Mouse (Mus musculus) MEL (cell line): ENCODE measurements around the gene Osbpl3. TPM values are rescaled to one million over a fixed set of nuclear protein-coding genes. Genes with fewer than 3 reads are reported as not detected.

Experiments used
- DNase-seq: peaks from one replicate; pipeline ENCODE4 v3.0.0; 2011; ENCODE audit warnings: low read depth, low spot score
- H3K27ac ChIP-seq: 2 replicates; pipeline ENCODE4 v1.5.1; 2012; ENCODE audit warnings: low read depth, mild to moderate bottlenecking, control low read depth, low read length, moderate library complexity; ENCODE audit not compliant: control insufficient read depth
- H3K27me3 ChIP-seq, 2 experiments: fragments of 150-350 bp in 1 of 2; sonication (generic) in 1 of 2; 2 replicates each; pipeline ENCODE4 v1.6.1; 2012; ENCODE audit warnings: low read length in 2 of 2, mild to moderate bottlenecking in 2 of 2, improper control_type of control experiment in 1 of 2, moderate library complexity in 1 of 2; ENCODE audit not compliant: insufficient read depth in 2 of 2, control insufficient read depth in 1 of 2
- H3K36me3 ChIP-seq, 2 experiments: 2 replicates each; pipeline ENCODE4 v1.6.1; 2012 to 2014; ENCODE audit warnings: low read length in 2 of 2, improper control_type of control experiment in 1 of 2, inconsistent platforms in 1 of 2, mild to moderate bottlenecking in 1 of 2; ENCODE audit not compliant: insufficient read depth in 2 of 2, control insufficient read depth in 1 of 2
- H3K4me1 ChIP-seq, 2 experiments: fragments of 150-350 bp in 1 of 2; sonication (generic) in 1 of 2; 2 replicates each; pipeline ENCODE4 v1.6.1; 2012; ENCODE audit warnings: low read length in 2 of 2, improper control_type of control experiment in 1 of 2, mild to moderate bottlenecking in 1 of 2; ENCODE audit not compliant: insufficient read depth in 2 of 2, control insufficient read depth in 1 of 2
- H3K4me3 ChIP-seq, 2 experiments: fragments of 150-350 bp in 1 of 2; sonication (generic) in 1 of 2; 2 replicates each; pipeline ENCODE4 v1.5.1; 2012; ENCODE audit warnings: low read depth in 2 of 2, low read length in 2 of 2, mild to moderate bottlenecking in 2 of 2, moderate library complexity in 2 of 2, control low read depth in 1 of 2, improper control_type of control experiment in 1 of 2; ENCODE audit not compliant: control insufficient read depth in 1 of 2, insufficient read depth in 1 of 2
- H3K79me2 ChIP-seq: 2 replicates; pipeline ENCODE4 v1.6.1; 2012; ENCODE audit warnings: mild to moderate bottlenecking, low read length, moderate library complexity; ENCODE audit not compliant: control insufficient read depth, poor library complexity, insufficient read depth
- H3K9ac ChIP-seq: 2 replicates; pipeline ENCODE4 v1.6.1; 2012; ENCODE audit warnings: low read depth, mild to moderate bottlenecking, control low read depth, low read length, moderate library complexity; ENCODE audit not compliant: control insufficient read depth, poor library complexity, severe bottlenecking
- H3K9me3 ChIP-seq: fragments of 150-350 bp; sonication (generic); replicated peaks from 2 replicates; pipeline ENCODE4 v1.6.1; 2012; ENCODE audit warnings: mild to moderate bottlenecking, low read length, improper control_type of control experiment, moderate library complexity; ENCODE audit not compliant: insufficient read depth
- BHLHE40 ChIP-seq: IDR thresholded peaks from 2 replicates; pipeline ENCODE4 v1.6.1; 2012; ENCODE audit warnings: low read depth, mild to moderate bottlenecking, inconsistent platforms, low read length, improper control_type of control experiment, borderline replicate concordance
- CHD1 ChIP-seq: IDR thresholded peaks from 2 replicates; pipeline ENCODE4 v1.6.1; 2012; ENCODE audit warnings: low read depth, mild to moderate bottlenecking, inconsistent platforms, low read length, improper control_type of control experiment
- CTCF ChIP-seq, 3 experiments: IDR thresholded peaks in 2 of 3; conservative IDR thresholded peaks in 1 of 3; 2 replicates each; pipeline ENCODE4 v1.5.1; 2011 to 2012; ENCODE audit warnings: low read length in 3 of 3, low read depth in 2 of 3, mild to moderate bottlenecking in 2 of 3, improper control_type of control experiment in 1 of 3, inconsistent platforms in 1 of 3, mixed read lengths in 1 of 3, moderate library complexity in 1 of 3; ENCODE audit not compliant: control insufficient read depth in 1 of 3, insufficient read depth in 1 of 3, poor library complexity in 1 of 3, severe bottlenecking in 1 of 3
- ELF1 ChIP-seq: IDR thresholded peaks from 2 replicates; pipeline ENCODE4 v1.6.1; 2014; ENCODE audit warnings: low read depth, mild to moderate bottlenecking, inconsistent platforms, low read length, improper control_type of control experiment, moderate library complexity
- GABPA ChIP-seq: IDR thresholded peaks from 2 replicates; pipeline ENCODE4 v1.6.1; 2012; ENCODE audit warnings: low read depth, mild to moderate bottlenecking, inconsistent platforms, low read length, improper control_type of control experiment, moderate library complexity
- HCFC1 ChIP-seq: IDR thresholded peaks from 2 replicates; pipeline ENCODE4 v1.6.1; 2012; ENCODE audit warnings: low read depth, mild to moderate bottlenecking, inconsistent platforms, low read length, improper control_type of control experiment, moderate library complexity
- JUND ChIP-seq: IDR thresholded peaks from 2 replicates; pipeline ENCODE4 v1.6.1; 2011; ENCODE audit warnings: low read depth, mild to moderate bottlenecking, improper control_type of control experiment, low read length
- KAT2A ChIP-seq: conservative IDR thresholded peaks from 2 replicates; pipeline ENCODE4 v1.6.1; 2012; ENCODE audit warnings: low read depth, low read length, improper control_type of control experiment, inconsistent platforms
- MAFK ChIP-seq: IDR thresholded peaks from 2 replicates; pipeline ENCODE4 v1.6.1; 2011; ENCODE audit warnings: low read depth, mild to moderate bottlenecking, low read length, improper control_type of control experiment, borderline replicate concordance
- MAX ChIP-seq: IDR thresholded peaks from 2 replicates; pipeline ENCODE4 v1.6.1; 2011; ENCODE audit warnings: low read length, improper control_type of control experiment
- MEF2A ChIP-seq: IDR thresholded peaks from 2 replicates; pipeline ENCODE4 v1.6.1; 2014; ENCODE audit warnings: low read depth, mild to moderate bottlenecking, inconsistent platforms, low read length, improper control_type of control experiment; ENCODE audit not compliant: poor library complexity, insufficient replicate concordance, severe bottlenecking; ENCODE audit errors: extremely low read depth
- MXI1 ChIP-seq: IDR thresholded peaks from 2 replicates; pipeline ENCODE4 v1.6.1; 2011; ENCODE audit warnings: mild to moderate bottlenecking, low read depth, low read length, improper control_type of control experiment
- MYC ChIP-seq: IDR thresholded peaks from 2 replicates; pipeline ENCODE4 v1.6.1; 2011; ENCODE audit warnings: low read depth, mild to moderate bottlenecking, low read length, improper control_type of control experiment, moderate library complexity
- NELFE ChIP-seq: IDR thresholded peaks from 2 replicates; pipeline ENCODE4 v1.6.1; 2011; ENCODE audit warnings: low read depth, low read length, improper control_type of control experiment
- NRF1 ChIP-seq: IDR thresholded peaks from 2 replicates; pipeline ENCODE4 v1.6.1; 2014; ENCODE audit warnings: low read depth, mild to moderate bottlenecking, inconsistent platforms, low read length, improper control_type of control experiment, moderate library complexity; ENCODE audit not compliant: poor library complexity, insufficient read depth, severe bottlenecking
- POLR2AphosphoS2 ChIP-seq: IDR thresholded peaks from 2 replicates; pipeline ENCODE4 v1.6.1; 2011; ENCODE audit warnings: low read length, improper control_type of control experiment
- POLR2AphosphoS5 ChIP-seq: IDR thresholded peaks from 2 replicates; pipeline ENCODE4 v1.6.1; 2012; ENCODE audit warnings: low read depth, borderline replicate concordance, mild to moderate bottlenecking, inconsistent platforms, low read length, moderate library complexity, mixed read lengths
- RCOR1 ChIP-seq: IDR thresholded peaks from 2 replicates; pipeline ENCODE4 v1.6.1; 2012; ENCODE audit warnings: low read depth, mild to moderate bottlenecking, inconsistent platforms, low read length, improper control_type of control experiment
- SIN3A ChIP-seq: IDR thresholded peaks from 2 replicates; pipeline ENCODE4 v1.6.1; 2012; ENCODE audit warnings: low read length, improper control_type of control experiment, inconsistent platforms
- SMC3 ChIP-seq: IDR thresholded peaks from 2 replicates; pipeline ENCODE4 v1.6.1; 2011; ENCODE audit warnings: low read depth, low read length, improper control_type of control experiment
- TBP ChIP-seq: IDR thresholded peaks from 2 replicates; pipeline ENCODE4 v1.8.0; 2011; ENCODE audit warnings: low read depth, low read length, improper control_type of control experiment
- USF2 ChIP-seq, 2 experiments: IDR thresholded peaks; 2 replicates each; pipeline ENCODE4 v1.6.1; 2011 to 2012; ENCODE audit warnings: improper control_type of control experiment in 2 of 2, low read length in 2 of 2, borderline replicate concordance in 1 of 2, inconsistent platforms in 1 of 2, low read depth in 1 of 2, mild to moderate bottlenecking in 1 of 2; ENCODE audit not compliant: insufficient read depth in 1 of 2
- ZC3H11A ChIP-seq: IDR thresholded peaks from 2 replicates; pipeline ENCODE4 v1.6.1; 2012; ENCODE audit warnings: low read depth, mild to moderate bottlenecking, inconsistent platforms, low read length, improper control_type of control experiment
- ZKSCAN1 ChIP-seq: IDR thresholded peaks from 2 replicates; pipeline ENCODE4 v1.6.1; 2012; ENCODE audit warnings: low read depth, mild to moderate bottlenecking, inconsistent platforms, low read length, improper control_type of control experiment, moderate library complexity
- ZMIZ1 ChIP-seq: IDR thresholded peaks from 2 replicates; pipeline ENCODE4 v1.6.1; 2012; ENCODE audit warnings: low read depth, mild to moderate bottlenecking, inconsistent platforms, low read length, improper control_type of control experiment, moderate library complexity
- polyA plus RNA-seq, 2 experiments: library from polyadenylated mRNA; stranded (reverse) in 1 of 2; unstranded in 1 of 2; fragments of >175 nt in 1 of 2; fragments of >200 nt in 1 of 2; gene quantifications; 2 replicates each; pipeline versions ENCODE4 v1.2.1 to v1.2.4; 2012; ENCODE audit warnings: low replicate concordance in 2 of 2, low read depth in 1 of 2; ENCODE audit not compliant: insufficient read length in 2 of 2, insufficient read depth in 1 of 2, missing spikeins in 1 of 2
- total RNA-seq: library from RNA; depleted of rRNA; stranded (reverse); fragments of 300-350 nt; gene quantifications from 2 replicates; pipeline ENCODE4 v1.2.3, GENCODE M21; 2012

Osbpl3 gene
- total and polyA plus RNA-seq, 3 experiments: 4.9 to 5.6 TPM; not detected in 1

GRCm38 (mm10) chr6:50503779-50504178 is 47.8 kb upstream of the Osbpl3 start:
- DNase-seq: no peak
- Histone ChIP-seq H3K9ac (no peak overlapping the region), H3K4me3 (no peak overlapping the region)

GRCm38 (mm10) chr6:50503031-50503430 is 47.0 kb upstream of the Osbpl3 start:
- Histone ChIP-seq H3K9me3 (no peaks in the 10 kb centered on the region), H3K27me3 (peaks cover 0 to 5% of the 10 kb centered on the region in 2 experiments; a peak in 2 of 4 replicates), H3K27ac (no peak overlapping the region), H3K79me2 (no peaks in the 10 kb centered on the region), H3K36me3 (peaks cover 0 to 9% of the 10 kb centered on the region in 2 experiments; a peak in 2 of 4 replicates), H3K4me3 (no peak overlapping the region), H3K4me1 (peaks cover 0 to 3% of the 10 kb centered on the region in 2 experiments; a peak in 1 of 4 replicates), H3K9ac (no peak overlapping the region)
- DNase-seq: no peak
- TF ChIP-seq POLR2AphosphoS2: no peak

More at GRCm38 (mm10) chr6:50503779-50504178, 47.8 kb upstream of the Osbpl3 start:
- peaks cover 0 to 3% of the 10 kb centered on the region in 2 experiments; a peak in 1 of 4 replicates for H3K4me1 ChIP-seq
- H3K9me3 ChIP-seq: no peaks in the 10 kb centered on the region
- no peak overlapping the region for H3K27ac ChIP-seq
- H3K27me3 ChIP-seq: peaks cover 0 to 4% of the 10 kb centered on the region in 2 experiments; a peak in 2 of 4 replicates
- H3K79me2 ChIP-seq: no peaks in the 10 kb centered on the region
- peaks cover 0 to 9% of the 10 kb centered on the region in 2 experiments; a peak in 2 of 4 replicates for H3K36me3 ChIP-seq
- TF ChIP-seq CTCF (IDR thresholded peaks at IDR 0.05 in 2 of 3, conservative IDR thresholded peaks at IDR 0.05 in 1 of 3; ENCODE audit: control insufficient read depth in 1 of 3, insufficient read depth in 1 of 3, low read depth in 2 of 3, low read length in 3 of 3, poor library complexity in 1 of 3, severe bottlenecking in 1 of 3) (no peak), HCFC1 (no peak), MXI1 (no peak), BHLHE40 (no peak), POLR2AphosphoS2 (no peak), NELFE (no peak), RCOR1 (no peak), NRF1 (no peak), POLR2AphosphoS5 (no peak), ELF1 (no peak), SMC3 (no peak), GABPA (no peak), ZKSCAN1 (no peak), JUND (no peak), MYC (no peak)

- H3K79me2 ChIP-seq: no peaks in the 10 kb centered on the region
- TF ChIP-seq CHD1 (no peak), RCOR1 (no peak), MXI1 (no peak), JUND (no peak), MAX (no peak), SIN3A (no peak), BHLHE40 (no peak), USF2 (IDR thresholded peaks at IDR 0.05; ENCODE audit: borderline replicate concordance in 1 of 2, insufficient read depth in 1 of 2, low read depth in 1 of 2, low read length in 2 of 2) (no peak), MAFK (no peak), POLR2AphosphoS5 (no peak), ZC3H11A (no peak), TBP (no peak), MYC (no peak), MEF2A (no peak), ZMIZ1 (no peak), KAT2A (no peak), SMC3 (no peak)
Measured at GRCm38 (mm10) chr6:50498346-50498745, 42.3 kb upstream of the Osbpl3 start.

More at GRCm38 (mm10) chr6:50498346-50498745, 42.3 kb upstream of the Osbpl3 start:
- H3K27ac ChIP-seq: no peak overlapping the region
- H3K4me3 ChIP-seq: no peak overlapping the region
- peaks cover 0 to 5% of the 10 kb centered on the region in 2 experiments; a peak in 2 of 4 replicates for H3K27me3 ChIP-seq
- no peaks in the 10 kb centered on the region for H3K4me1 ChIP-seq
- no peaks in the 10 kb centered on the region for H3K36me3 ChIP-seq
- no peak for DNase-seq
- no peaks in the 10 kb centered on the region for H3K9me3 ChIP-seq
- no peak overlapping the region for H3K9ac ChIP-seq
